Mouse (Mus musculus) gastrocnemius, adult 8-10 months (tissue): Measurements from ENCODE around the gene Mdga1. TPM values are rescaled to one million over a fixed set of nuclear protein-coding genes. Genes with fewer than 3 reads are reported as not detected.
A peak's percentile ranks its signal among the peaks of the same experiment; 100 is the strongest.

ENCODE experiments used
- DNase-seq, 2 experiments: peaks; one replicate each; pipeline ENCODE4 v3.0.0; 2022; ENCODE audit warnings: low spot score in 2 of 2
- total RNA-seq, 4 experiments: library from RNA; stranded (reverse); gene quantifications; 2 replicates each; pipeline ENCODE4 v1.2.4; 2022

Mdga1 gene
- 10 to 100 TPM; 12.1 to 28.3 (median 24.5) TPM for total RNA-seq

- DNase-seq, result no peak
Measured at GRCm38 (mm10) chr17:29970037-29970555, at the start of gene Mdga1. Mdga1 (minus strand) TSS chr17:29970087.

- no peak for DNase-seq
Measured at GRCm38 (mm10) chr17:30018927-30019610, 49.2 kb upstream of the Mdga1 start.

GRCm38 (mm10) chr17:30014660-30015059 lies 44.8 kb upstream of the Mdga1 start:
- no peak for DNase-seq

GRCm38 (mm10) chr17:30008392-30008791 lies 38.5 kb upstream of the Mdga1 start:
- no peak for DNase-seq

- DNase-seq, result no peak
Measured at GRCm38 (mm10) chr17:30007883-30008282, 38.0 kb upstream of the Mdga1 start.

- DNase-seq, result no peak
Measured at GRCm38 (mm10) chr17:30006877-30007276, 37.0 kb upstream of the Mdga1 start.

GRCm38 (mm10) chr17:30005451-30005941 lies 35.6 kb upstream of the Mdga1 start:
- peak in 1 of 2 experiments; percentile 24 for DNase-seq

GRCm38 (mm10) chr17:30005103-30005443 lies 35.2 kb upstream of the Mdga1 start:
- no peak for DNase-seq

GRCm38 (mm10) chr17:30004203-30005102 lies 34.6 kb upstream of the Mdga1 start, which contains the start of gene Zfand3:
Zfand3 (plus strand) TSS chr17:30004733.
- peak; percentile 89 to 92 for DNase-seq

GRCm38 (mm10) chr17:29998566-29999295 lies 28.8 kb upstream of the Mdga1 start:
- DNase-seq, result no peak

GRCm38 (mm10) chr17:29997726-29998125 lies 27.8 kb upstream of the Mdga1 start:
- no peak for DNase-seq

GRCm38 (mm10) chr17:29995986-29996385 lies 26.1 kb upstream of the Mdga1 start:
- DNase-seq, result no peak

- DNase-seq, result no peak
Measured at GRCm38 (mm10) chr17:29994459-29994858, 24.6 kb upstream of the Mdga1 start.

GRCm38 (mm10) chr17:29994011-29994410 lies 24.1 kb upstream of the Mdga1 start:
- DNase-seq, result no peak

- DNase-seq, result no peak
Measured at GRCm38 (mm10) chr17:29993488-29993887, 23.6 kb upstream of the Mdga1 start.

GRCm38 (mm10) chr17:29990845-29991244 lies 21.0 kb upstream of the Mdga1 start:
- DNase-seq, result no peak

- DNase-seq, result no peak
Measured at GRCm38 (mm10) chr17:29990136-29990535, 20.2 kb upstream of the Mdga1 start.

- DNase-seq, result no peak
Measured at GRCm38 (mm10) chr17:29989653-29990052, 19.8 kb upstream of the Mdga1 start.

- DNase-seq, result no peak
Measured at GRCm38 (mm10) chr17:29988141-29988540, 18.3 kb upstream of the Mdga1 start.

- DNase-seq, result no peak
Measured at GRCm38 (mm10) chr17:29985534-29985933, 15.6 kb upstream of the Mdga1 start.

- no peak for DNase-seq
Measured at GRCm38 (mm10) chr17:29984931-29985330, 15.0 kb upstream of the Mdga1 start.
